Mouse (Mus musculus) ovary, postnatal 10 days (tissue): ENCODE measurements around the gene Bdh1.
A peak's percentile ranks its signal among the peaks of the same experiment; 100 is the strongest.
"Not testable (repeated sequence)": the region's sequence is repeated elsewhere in the genome, so short reads cannot be mapped to it uniquely, and the experiment has no call there.

Source experiments
- DNase-seq: peaks from one replicate; pipeline ENCODE4 v3.0.0; 2022; ENCODE audit warnings: low spot score

Bdh1 gene

GRCm38 (mm10) chr16:31422000-31422399 is at the start of gene Bdh1:
Bdh1 (plus strand) TSS chr16:31422280.
- no peak for DNase-seq

GRCm38 (mm10) chr16:31372316-31372715 is 49.8 kb upstream of the Bdh1 start:
- not testable (repeated sequence) for DNase-seq

GRCm38 (mm10) chr16:31375877-31376582 is 46.0 kb upstream of the Bdh1 start:
- DNase-seq = not testable (repeated sequence)

GRCm38 (mm10) chr16:31388269-31388668 is 33.8 kb upstream of the Bdh1 start:
- not testable (repeated sequence) for DNase-seq

GRCm38 (mm10) chr16:31399231-31399630 is 22.8 kb upstream of the Bdh1 start:
- no peak for DNase-seq

- no peak for DNase-seq
Observed at GRCm38 (mm10) chr16:31400908-31401692, 21.0 kb upstream of the Bdh1 start.

- no peak for DNase-seq
Observed at GRCm38 (mm10) chr16:31402096-31402495, 20.0 kb upstream of the Bdh1 start.

- no peak for DNase-seq
Observed at GRCm38 (mm10) chr16:31403971-31404370, 18.1 kb upstream of the Bdh1 start.

- DNase-seq = no peak
Observed at GRCm38 (mm10) chr16:31405040-31405439, 17.0 kb upstream of the Bdh1 start.

- no peak for DNase-seq
Observed at GRCm38 (mm10) chr16:31407872-31408271, 14.2 kb upstream of the Bdh1 start.

GRCm38 (mm10) chr16:31410969-31411368 is 11.1 kb upstream of the Bdh1 start:
- DNase-seq = no peak

GRCm38 (mm10) chr16:31412321-31412720 is 9.8 kb upstream of the Bdh1 start:
- DNase-seq = no peak

GRCm38 (mm10) chr16:31413777-31414176 is 8.3 kb upstream of the Bdh1 start:
- no peak for DNase-seq

- no peak for DNase-seq
Observed at GRCm38 (mm10) chr16:31415885-31416450, 6.1 kb upstream of the Bdh1 start.

- no peak for DNase-seq
Observed at GRCm38 (mm10) chr16:31418704-31419103, 3.4 kb upstream of the Bdh1 start.

GRCm38 (mm10) chr16:31419457-31419856 is 2.6 kb upstream of the Bdh1 start:
- DNase-seq = no peak

- DNase-seq = no peak
Observed at GRCm38 (mm10) chr16:31422722-31423121, 642 bp downstream of the Bdh1 start.

- no peak for DNase-seq
Observed at GRCm38 (mm10) chr16:31423368-31423767, 1.3 kb downstream of the Bdh1 start.

GRCm38 (mm10) chr16:31424416-31425187 is 2.5 kb downstream of the Bdh1 start:
- no peak for DNase-seq

- DNase-seq = peak; percentile 39
Observed at GRCm38 (mm10) chr16:31425508-31425907, 3.4 kb downstream of the Bdh1 start.

- no peak for DNase-seq
Observed at GRCm38 (mm10) chr16:31426496-31427126, 4.5 kb downstream of the Bdh1 start.

- no peak for DNase-seq
Observed at GRCm38 (mm10) chr16:31428335-31428674, 6.2 kb downstream of the Bdh1 start.
